Mouse (Mus musculus) kidney, postnatal 25 days (tissue): ENCODE results near the gene Prune1.

Experiments used
- DNase-seq, 2 experiments: peaks; one replicate each; pipeline ENCODE4 v3.0.0; 2021; ENCODE audit warnings: mixed read lengths in 2 of 2

Prune1 gene

DNA sequence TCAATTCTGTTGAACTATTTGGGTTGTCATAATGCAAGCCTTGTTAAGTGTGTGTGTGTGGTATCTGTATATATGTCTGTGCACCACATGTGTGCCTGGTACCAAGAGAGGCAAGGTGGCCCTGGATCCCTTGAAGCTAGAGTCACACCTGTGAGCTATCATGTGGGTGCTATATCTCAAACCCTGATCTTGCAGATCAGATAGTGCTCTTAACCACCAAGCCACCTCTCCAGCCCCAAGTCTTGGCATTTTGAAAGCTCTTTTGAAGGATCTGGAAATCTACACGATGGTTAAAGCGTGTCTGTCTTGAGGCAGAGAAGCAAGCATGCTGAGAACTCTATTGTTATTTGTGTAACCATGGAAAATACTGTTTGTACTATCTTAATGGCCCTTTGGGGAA lies 71.3 kb downstream of the Prune1 start:
- DNase-seq = no peak

DNA sequence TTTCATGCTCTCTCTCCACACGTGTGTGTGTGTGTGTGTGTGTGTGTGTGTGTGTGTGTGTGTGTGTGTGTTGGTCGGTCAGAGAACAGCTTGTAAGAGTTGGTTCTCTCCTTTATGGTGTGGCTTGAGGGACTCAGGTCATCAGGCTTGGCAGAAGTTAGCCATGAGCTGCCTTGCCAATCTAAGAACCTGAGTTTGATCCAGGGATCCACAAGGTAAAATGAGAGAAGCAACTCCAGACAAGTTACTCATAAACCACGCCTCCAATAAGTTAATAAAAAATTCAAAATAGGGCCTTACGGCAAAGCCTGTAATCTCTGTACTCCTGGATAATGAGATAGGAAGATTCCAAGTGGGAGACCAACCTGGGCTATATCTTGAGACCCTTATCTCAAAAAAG lies 73.6 kb downstream of the Prune1 start:
- no peak for DNase-seq

DNA sequence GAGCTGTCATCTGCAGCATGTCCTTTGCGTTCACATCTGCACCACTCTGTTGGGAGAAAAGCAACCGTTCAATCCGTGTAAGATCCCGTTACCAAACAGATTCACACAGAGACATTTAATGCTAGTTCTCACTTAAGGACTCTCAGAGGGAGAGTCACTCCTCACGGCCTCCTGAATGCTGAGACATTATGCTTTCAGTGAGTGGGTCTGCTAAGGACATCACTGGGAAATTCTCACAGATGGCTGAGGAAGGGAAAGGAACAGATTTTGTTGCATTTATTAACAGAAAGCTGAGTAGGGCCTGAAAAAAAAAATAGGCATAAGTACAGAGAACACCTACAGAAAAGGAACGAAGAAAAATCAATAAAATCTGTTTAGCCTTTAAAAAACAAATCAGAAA lies 78.0 kb downstream of the Prune1 start:
- no peak for DNase-seq
